Mouse (Mus musculus): ENCODE results near the gene Map3k13. TPM values are rescaled to one million over a fixed set of nuclear protein-coding genes. Genes with fewer than 3 reads are reported as not detected.

Gene Map3k13
- total RNA-seq, 2 experiments from 2014 or later = 0.59 to 0.64 TPM

GRCm38 (mm10) chr16:21848847-21849246 lies 54.7 kb downstream of the Map3k13 start:
- DNase-seq (ENCODE audit: low spot score) = no peak

- no peak for DNase-seq (ENCODE audit: low spot score)
Measured at GRCm38 (mm10) chr16:21852374-21852773, 58.2 kb downstream of the Map3k13 start.

- DNase-seq (ENCODE audit: low spot score) = no peak
Measured at GRCm38 (mm10) chr16:21853446-21853941, 59.3 kb downstream of the Map3k13 start.

- DNase-seq (ENCODE audit: low spot score) = no peak
Measured at GRCm38 (mm10) chr16:21854589-21855284, 60.6 kb downstream of the Map3k13 start.

GRCm38 (mm10) chr16:21856134-21856533 lies 62.0 kb downstream of the Map3k13 start:
- no peak for DNase-seq (ENCODE audit: low spot score)

- no peak for DNase-seq (ENCODE audit: low spot score)
Measured at GRCm38 (mm10) chr16:21857126-21857644, 63.0 kb downstream of the Map3k13 start.

- no peak for DNase-seq (ENCODE audit: low spot score)
Measured at GRCm38 (mm10) chr16:21858163-21858562, 64.0 kb downstream of the Map3k13 start.

GRCm38 (mm10) chr16:21858882-21859281 lies 64.7 kb downstream of the Map3k13 start:
- no peak for DNase-seq (ENCODE audit: low spot score)

GRCm38 (mm10) chr16:21862448-21862847 lies 68.3 kb downstream of the Map3k13 start:
- no peak for DNase-seq (ENCODE audit: low spot score)

GRCm38 (mm10) chr16:21865250-21865982 lies 71.3 kb downstream of the Map3k13 start:
- no peak for DNase-seq (ENCODE audit: low spot score)

- DNase-seq (ENCODE audit: low spot score) = no peak
Measured at GRCm38 (mm10) chr16:21865983-21866575, 71.9 kb downstream of the Map3k13 start.

- DNase-seq (ENCODE audit: low spot score) = no peak
Measured at GRCm38 (mm10) chr16:21867727-21868126, 73.6 kb downstream of the Map3k13 start.

- DNase-seq (ENCODE audit: low spot score) = no peak
Measured at GRCm38 (mm10) chr16:21868651-21869050, 74.5 kb downstream of the Map3k13 start.

GRCm38 (mm10) chr16:21869879-21870278 lies 75.7 kb downstream of the Map3k13 start:
- DNase-seq (ENCODE audit: low spot score) = no peak

GRCm38 (mm10) chr16:21877735-21878134 lies 83.6 kb downstream of the Map3k13 start:
- no peak for DNase-seq (ENCODE audit: low spot score)

- DNase-seq (ENCODE audit: low spot score) = no peak
Measured at GRCm38 (mm10) chr16:21878834-21879233, 84.7 kb downstream of the Map3k13 start.

- no peak for DNase-seq (ENCODE audit: low spot score)
Measured at GRCm38 (mm10) chr16:21881181-21881580, 87.0 kb downstream of the Map3k13 start.

- no peak for DNase-seq (ENCODE audit: low spot score)
Measured at GRCm38 (mm10) chr16:21881582-21882259, 87.6 kb downstream of the Map3k13 start.

- DNase-seq (ENCODE audit: low spot score) = no peak
Measured at GRCm38 (mm10) chr16:21887601-21888000, 93.5 kb downstream of the Map3k13 start.

GRCm38 (mm10) chr16:21893890-21894289 lies 99.7 kb downstream of the Map3k13 start:
- no peak for DNase-seq (ENCODE audit: low spot score)

- no peak for DNase-seq (ENCODE audit: low spot score)
Measured at GRCm38 (mm10) chr16:21901286-21901685, 107.1 kb downstream of the Map3k13 start.

- DNase-seq (ENCODE audit: low spot score) = no peak
Measured at GRCm38 (mm10) chr16:21904636-21905035, 110.5 kb downstream of the Map3k13 start.

All from gastrocnemius, adult 18-20 months (tissue).